Mouse (Mus musculus): ENCODE measurements at regions not wholly inside any gene's neighbourhood (a gene's known extent, or its start where the extent isn't known, plus 50 kb on each side); places are given as distances from the start of the nearest gene placed in this dataset.

GRCm38 (mm10) chr7:136383296-136383695, 511.1 kb upstream of the Mgmt start:
- DNase-seq, result no peak

DNA sequence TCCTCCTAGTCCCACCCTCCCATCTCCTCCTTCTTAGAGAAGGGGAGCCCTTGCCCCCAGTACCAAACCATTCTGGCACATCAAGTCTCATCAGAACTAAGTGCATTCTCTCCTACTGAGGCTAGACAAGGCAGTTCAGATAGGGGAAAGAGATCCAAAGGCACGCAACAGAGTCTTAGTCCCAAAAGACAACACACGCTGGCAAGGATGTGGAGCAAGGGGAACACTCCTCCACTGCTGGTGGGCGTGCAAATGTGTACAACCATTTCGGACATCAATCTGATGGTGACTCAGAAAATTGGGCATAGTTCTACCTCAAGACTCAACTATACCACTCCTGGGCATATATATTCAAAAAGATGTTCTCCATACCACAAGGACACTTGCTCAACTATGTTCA, 506.7 kb upstream of the Mgmt start:
- DNase-seq, result no peak

GRCm38 (mm10) chr7:136390066-136390465, 504.3 kb upstream of the Mgmt start:
- DNase-seq, result no peak

- no peak for DNase-seq
Observed at GRCm38 (mm10) chr7:136393454-136393853, 501.0 kb upstream of the Mgmt start.

- DNase-seq, result no peak
Observed at GRCm38 (mm10) chr7:136395838-136396237, 498.6 kb upstream of the Mgmt start.

DNA sequence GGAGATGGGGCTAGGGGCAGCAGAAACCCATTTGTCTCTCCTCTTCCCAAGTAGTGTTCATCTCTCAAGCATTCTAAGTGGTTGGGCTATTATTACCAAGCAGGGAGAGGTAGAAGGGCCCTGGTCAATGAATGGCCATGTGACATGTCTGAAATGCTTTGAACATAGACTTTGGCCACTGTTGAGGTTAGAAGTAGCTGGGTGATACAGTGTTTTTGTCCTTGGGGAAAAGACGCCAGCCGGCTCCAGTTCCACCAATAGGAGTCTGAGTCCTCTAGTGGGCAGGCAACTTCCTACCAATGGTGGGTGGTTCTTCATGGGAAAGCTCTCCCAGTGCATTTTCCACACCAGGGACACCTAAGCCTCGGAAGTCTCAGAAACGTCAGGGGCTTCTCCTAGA, 497.3 kb upstream of the Mgmt start:
- no peak for DNase-seq

- DNase-seq, result no peak
Observed at GRCm38 (mm10) chr7:136402688-136403597, 491.5 kb upstream of the Mgmt start.

DNA sequence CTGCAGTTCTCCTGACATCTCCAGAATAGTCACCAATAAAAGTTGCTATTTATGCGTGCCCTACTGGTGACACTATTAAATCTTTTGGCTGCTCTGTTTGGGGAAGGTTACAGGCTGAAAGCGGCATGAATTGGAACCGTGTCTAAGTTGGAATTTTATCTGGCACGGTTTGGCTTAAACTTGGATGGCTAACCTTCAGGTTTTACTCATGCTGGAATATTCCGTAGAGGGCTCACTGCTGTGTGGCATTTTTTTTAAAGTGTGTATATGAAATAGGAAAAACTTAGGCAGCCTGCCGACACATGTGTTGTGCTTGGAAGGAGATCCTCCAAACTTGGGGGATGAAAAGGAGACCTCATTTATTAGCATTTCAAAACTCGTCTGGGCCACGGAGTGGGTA, 489.0 kb upstream of the Mgmt start:
- no peak for DNase-seq

DNA sequence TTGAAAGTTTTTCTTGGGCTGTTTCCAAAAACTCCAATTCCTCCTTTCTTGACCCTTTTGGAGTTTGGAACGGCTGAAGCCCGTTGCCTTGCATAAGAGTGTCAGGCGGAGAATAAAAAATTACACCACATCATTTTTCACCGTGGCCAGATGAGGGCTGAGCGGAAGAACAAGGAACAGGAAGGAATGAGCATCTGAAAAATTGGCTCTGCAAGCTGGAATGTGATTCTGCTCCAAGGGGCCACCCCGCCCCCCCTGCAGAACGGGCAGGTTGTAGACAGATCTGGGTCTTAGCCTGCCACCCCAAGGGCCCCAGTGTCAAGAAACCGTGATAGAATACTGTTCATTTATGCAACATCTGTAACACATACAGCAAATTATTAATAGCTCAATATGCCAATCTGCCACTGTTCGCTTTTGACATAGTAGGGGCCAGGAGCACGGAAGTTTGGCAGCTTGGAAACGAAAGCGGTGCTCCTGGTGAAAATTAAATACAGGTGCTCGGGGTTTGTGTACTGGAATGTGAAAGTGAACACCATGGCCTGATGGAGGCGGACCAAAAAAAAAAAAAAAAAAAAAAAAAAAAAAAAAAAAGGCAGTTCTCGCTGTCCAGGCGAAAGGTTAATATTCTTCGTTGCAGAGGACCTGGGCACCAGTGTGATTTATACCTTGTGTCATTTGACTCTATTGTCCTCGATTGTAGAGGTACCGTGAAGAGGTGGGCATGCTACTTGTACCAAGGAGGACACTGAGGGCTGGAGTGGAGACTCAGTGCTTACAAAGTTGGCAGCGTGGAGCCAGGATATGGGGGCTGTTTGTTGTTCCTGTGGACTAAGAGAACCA, 487.9 kb upstream of the Mgmt start:
- peak in 1 of 2 experiments; percentile 50 for DNase-seq

DNA sequence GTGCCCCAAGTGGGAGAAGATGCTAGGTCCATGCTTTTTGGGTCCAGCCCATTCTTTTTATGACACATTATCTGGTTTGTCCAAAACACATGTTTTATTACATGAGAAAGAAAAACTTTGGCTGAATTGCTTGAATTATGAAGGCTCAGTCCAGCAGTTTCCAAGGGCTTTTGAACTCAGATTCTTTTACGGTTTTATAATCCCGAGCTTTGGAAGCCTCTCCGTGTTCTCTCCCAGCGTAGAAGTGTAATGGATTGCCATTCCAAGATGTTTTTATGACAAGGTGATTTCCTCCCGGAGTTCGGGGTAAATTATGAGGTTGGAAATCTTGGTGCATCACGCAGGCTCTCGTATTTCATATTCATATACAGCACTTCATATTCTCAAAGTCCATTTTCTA, 479.6 kb upstream of the Mgmt start:
- no peak for DNase-seq

DNA sequence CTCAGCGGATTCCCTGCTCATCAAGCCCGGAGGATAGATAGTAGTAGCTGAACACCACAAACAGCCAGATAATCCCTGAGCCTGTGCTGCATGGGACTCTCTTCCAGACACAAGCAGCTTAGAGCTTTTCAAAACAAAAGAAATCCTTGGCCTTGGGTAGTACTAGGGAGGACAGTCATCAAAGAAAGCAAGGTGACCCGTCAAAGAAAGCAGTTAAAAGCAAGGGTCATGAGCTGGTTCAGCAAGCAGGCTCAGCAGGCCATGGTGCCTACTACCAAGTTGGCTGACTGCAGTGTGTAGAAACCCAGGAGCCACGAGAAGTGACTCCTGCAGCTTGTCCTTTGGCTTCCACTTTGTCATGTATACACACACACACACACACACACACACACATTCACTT, 477.1 kb upstream of the Mgmt start:
- no peak for DNase-seq

GRCm38 (mm10) chr7:136423846-136424531, 470.4 kb upstream of the Mgmt start:
- DNase-seq, result no peak

- no peak for DNase-seq
Observed at GRCm38 (mm10) chr7:136427164-136427563, 467.2 kb upstream of the Mgmt start.

DNA sequence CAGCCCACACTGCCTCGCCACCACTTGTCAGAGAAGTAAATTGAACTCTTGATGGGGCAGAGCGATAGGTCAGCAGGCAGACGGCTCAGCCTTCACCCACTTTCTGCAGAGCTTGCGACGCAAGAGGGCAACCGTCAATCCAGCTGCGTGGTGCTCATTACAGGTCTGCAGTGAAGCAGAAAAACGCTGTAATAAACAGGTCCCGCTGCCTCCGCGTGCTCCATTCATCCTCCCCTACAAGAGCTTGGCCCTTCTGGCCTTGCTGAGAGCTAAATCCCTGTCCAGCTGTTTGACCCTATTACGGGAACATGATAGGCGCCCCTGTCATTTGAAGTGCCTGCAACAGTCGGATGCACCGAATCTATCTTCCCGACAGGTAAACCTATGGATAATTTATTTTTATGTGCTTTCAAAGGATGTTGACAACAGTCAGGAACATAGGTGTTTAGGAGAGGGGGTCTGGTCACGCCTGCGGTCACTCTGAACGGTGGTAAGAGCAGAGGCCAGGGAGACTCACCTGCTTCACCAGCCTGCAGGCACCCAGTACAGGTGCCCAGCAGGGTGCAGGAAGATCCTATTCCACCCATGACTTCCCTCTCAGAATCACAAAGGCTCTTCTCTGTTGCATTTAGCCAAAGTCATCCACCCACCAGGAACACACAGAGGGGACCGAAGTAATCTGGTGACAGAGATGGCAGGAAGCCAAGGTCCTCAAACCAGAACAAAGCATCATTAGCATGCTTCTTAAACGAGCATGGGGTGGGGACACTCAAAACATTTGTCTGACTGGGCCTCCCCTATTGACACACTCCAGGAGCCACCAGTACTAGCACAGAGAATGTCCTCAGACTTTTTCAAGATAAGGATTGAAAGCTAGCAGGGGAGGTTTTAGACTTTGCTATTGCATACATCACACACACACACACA, 464.1 kb upstream of the Mgmt start:
- no peak for DNase-seq

DNA sequence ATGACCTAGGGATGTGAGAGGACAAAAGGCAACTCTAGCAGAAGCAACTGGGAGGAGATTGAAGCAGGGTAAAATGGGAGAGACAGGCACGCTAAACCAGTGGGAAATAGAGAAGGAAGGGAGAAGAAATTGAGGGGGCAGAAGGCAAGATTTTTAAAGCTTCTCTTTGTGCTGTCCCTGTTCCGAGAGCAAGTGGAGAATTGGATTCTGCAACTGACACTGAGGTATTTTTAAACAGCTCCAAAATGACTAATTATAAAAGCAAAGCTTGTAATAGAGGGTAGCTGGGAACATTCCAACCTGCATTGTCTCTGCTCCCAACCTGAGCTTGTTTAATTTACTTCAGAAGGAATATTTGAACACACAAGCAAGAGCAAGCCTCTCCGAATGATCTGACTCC, 460.7 kb upstream of the Mgmt start:
- DNase-seq, result no peak

- DNase-seq, result no peak
Observed at GRCm38 (mm10) chr7:136434510-136434909, 459.9 kb upstream of the Mgmt start.

- DNase-seq, result no peak
Observed at GRCm38 (mm10) chr7:136443436-136443835, 451.0 kb upstream of the Mgmt start.

DNA sequence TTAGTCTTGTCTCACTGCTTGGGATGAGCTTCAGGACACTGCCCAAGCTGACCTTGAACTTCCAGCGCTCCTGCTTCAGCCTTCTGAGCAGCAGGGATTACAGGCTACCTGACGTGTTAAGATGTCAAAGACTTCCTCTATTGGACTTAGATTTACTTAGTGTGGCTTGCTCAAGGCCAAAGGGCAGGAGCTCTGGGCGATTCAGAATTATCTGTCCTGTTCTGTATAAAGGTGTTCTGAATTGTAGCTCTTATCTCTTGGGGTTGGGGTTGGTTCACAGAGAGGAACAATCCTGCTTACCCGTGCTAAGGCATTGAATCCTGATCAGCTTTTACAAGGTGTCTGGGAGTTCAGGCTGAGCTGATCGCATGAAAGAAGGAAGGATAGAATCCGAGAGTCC, 449.3 kb upstream of the Mgmt start:
- no peak for DNase-seq

DNA sequence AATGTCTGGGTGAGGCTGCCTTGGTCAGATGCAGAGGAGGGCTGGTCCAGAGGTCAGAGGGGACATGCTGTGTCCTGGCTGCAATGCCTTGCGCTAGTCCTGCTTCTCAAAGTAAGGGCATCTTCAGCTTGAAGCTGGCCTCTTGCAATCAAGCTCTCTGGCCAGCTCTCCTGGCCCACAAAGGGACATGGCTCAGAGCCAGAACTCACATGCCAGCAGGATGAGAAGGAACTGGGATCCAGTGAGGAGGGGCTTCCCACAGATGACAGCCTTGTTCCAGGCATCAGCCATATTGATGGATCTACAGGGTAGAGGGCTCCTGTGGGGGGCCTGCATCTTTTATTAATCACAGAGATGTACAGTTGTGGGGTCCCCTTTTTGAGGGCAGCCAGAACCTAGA, 445.1 kb upstream of the Mgmt start:
- DNase-seq, result peak; percentile 14 to 25

- DNase-seq, result no peak
Observed at GRCm38 (mm10) chr7:136451672-136452361, 442.6 kb upstream of the Mgmt start.

- no peak for DNase-seq
Observed at GRCm38 (mm10) chr7:136452561-136452960, 441.9 kb upstream of the Mgmt start.

- no peak for DNase-seq
Observed at GRCm38 (mm10) chr7:136457171-136457570, 437.2 kb upstream of the Mgmt start.
